Mouse (Mus musculus): ENCODE data around the gene Isy1. TPM values are rescaled to one million over a fixed set of nuclear protein-coding genes. Genes with fewer than 3 reads are reported as not detected.

The Isy1 gene
- total and polyA plus RNA-seq, 3 experiments, result 43.8 to 140 (median 77.4) TPM

DNA sequence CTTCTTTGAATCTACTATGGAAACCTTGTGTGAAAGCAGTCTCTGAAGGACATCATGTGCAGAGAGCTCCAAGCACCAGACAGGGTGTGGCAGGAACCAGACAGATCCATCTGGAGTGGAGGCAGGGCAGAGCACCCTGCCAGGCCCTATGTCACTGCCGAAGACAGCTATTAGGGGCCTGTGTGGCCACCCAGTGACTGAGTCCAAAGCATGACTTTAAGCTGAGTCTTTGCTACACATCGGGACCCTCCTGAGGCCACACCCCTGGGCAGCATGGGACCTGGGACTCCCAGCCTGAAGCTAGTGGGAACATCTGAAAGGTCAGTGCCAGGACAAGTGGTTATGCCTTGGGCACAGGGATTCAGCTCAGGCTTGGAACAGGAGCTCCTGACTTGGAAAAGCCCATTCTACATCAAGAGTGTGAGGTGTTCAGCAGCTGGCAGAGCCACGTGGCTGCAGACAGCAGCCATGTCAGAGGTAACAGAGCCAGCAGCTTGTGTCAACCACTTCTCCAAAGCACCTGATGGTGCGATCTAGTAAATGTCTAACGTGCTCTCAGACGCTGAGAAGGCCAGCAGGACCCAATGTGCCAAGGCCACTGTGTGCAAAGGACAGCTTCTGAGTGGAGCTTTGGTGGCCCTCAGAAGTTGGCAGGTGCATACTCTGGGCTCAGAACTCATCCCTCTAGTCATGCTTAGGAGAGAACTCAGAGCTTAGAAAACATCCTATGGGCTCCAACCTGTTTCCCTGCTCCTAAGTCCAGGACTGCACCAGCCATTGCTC lies 51.3 kb downstream of the Isy1 start:
- no peaks in the 10 kb centered on the region for H3K4me1 ChIP-seq (ENCODE audit: control insufficient read depth in 1 of 2, insufficient read depth in 2 of 2)
- DNase-seq (ENCODE audit: extremely low read depth), result no peak
- dilution Hi-C loops (cut with MboI; ENCODE audit: extremely low pct_ligation_motif_present, extremely low pct_unique_long_range_greater_than_20kb, low sequenced_read_pairs) (no loop called here), in situ Hi-C loops (cut with MboI; ENCODE audit: low pct_ligation_motif_present, low pct_unique_long_range_greater_than_20kb, low sequenced_read_pairs) (no loop called here)
- no peak overlapping the region for H3K9ac ChIP-seq (ENCODE audit: insufficient read depth, low read depth)
- H3K27me3 ChIP-seq (replicated peaks), result no peaks in the 10 kb centered on the region
- no peaks in the 10 kb centered on the region for H3K9me3 ChIP-seq (replicated peaks; ENCODE audit: low read length)
- no peak overlapping the region for H3K27ac ChIP-seq (ENCODE audit: insufficient read depth, low read depth)
- no peak overlapping the region for H3K4me2 ChIP-seq (ENCODE audit: insufficient read depth, low read depth, poor library complexity, severe bottlenecking)
- H3K79me2 ChIP-seq (replicated peaks; ENCODE audit: control insufficient read depth, extremely low read depth, insufficient read depth, poor library complexity, severe bottlenecking), result no peaks in the 10 kb centered on the region
- no peak overlapping the region for H3K4me3 ChIP-seq (replicated peaks in 1 of 3; ENCODE audit: low read depth in 2 of 3, low read length in 2 of 3, poor library complexity in 1 of 3)
- TF ChIP-seq ZKSCAN1 (IDR thresholded peaks at IDR 0.05; ENCODE audit: borderline replicate concordance, low read depth, low read length), result no peak
- no peak for TF ChIP-seq MXI1 (IDR thresholded peaks at IDR 0.05; ENCODE audit: low read depth, low read length)
- no peak for TF ChIP-seq MAX (IDR thresholded peaks at IDR 0.05; ENCODE audit: low read length)
- TF ChIP-seq RCOR1 (conservative IDR thresholded peaks at IDR 0.05; ENCODE audit: low read depth, low read length), result no peak
- TF ChIP-seq EP300 (IDR thresholded peaks at IDR 0.05; ENCODE audit: low read length), result no peak
- no peak for TF ChIP-seq ZMIZ1 (IDR thresholded peaks at IDR 0.05; ENCODE audit: low read depth, low read length)
- TF ChIP-seq JUND (conservative IDR thresholded peaks at IDR 0.05; ENCODE audit: low read depth, low read length), result no peak
- TF ChIP-seq NRF1 (IDR thresholded peaks at IDR 0.05; ENCODE audit: low read depth, low read length), result no peak
- no peak for TF ChIP-seq ZNF384 (IDR thresholded peaks at IDR 0.05; ENCODE audit: low read depth, low read length)
- TF ChIP-seq NELFE (IDR thresholded peaks at IDR 0.05; ENCODE audit: low read depth, low read length), result no peak
- TF ChIP-seq ELF1 (IDR thresholded peaks at IDR 0.05; ENCODE audit: low read depth, low read length), result no peak
- TF ChIP-seq SIN3A (IDR thresholded peaks at IDR 0.05; ENCODE audit: low read length), result no peak
- TF ChIP-seq CHD1 (IDR thresholded peaks at IDR 0.05; ENCODE audit: low read depth, low read length), result no peak
- no peak for TF ChIP-seq HCFC1 (IDR thresholded peaks at IDR 0.05; ENCODE audit: low read depth, low read length)
- no peak for TF ChIP-seq IRF4 (IDR thresholded peaks at IDR 0.05; ENCODE audit: low read depth, low read length)
- no peak for TF ChIP-seq ZC3H11A (IDR thresholded peaks at IDR 0.05; ENCODE audit: low read depth, low read length)
- no peak for TF ChIP-seq BHLHE40 (IDR thresholded peaks at IDR 0.05; ENCODE audit: low read depth, low read length)
- no peak for TF ChIP-seq TBP (conservative IDR thresholded peaks at IDR 0.05; ENCODE audit: low read depth, low read length)
- peaks cover 22 to 32% of the 10 kb centered on the region in 2 experiments for H3K36me3 ChIP-seq (replicated peaks in 1 of 2; ENCODE audit: control insufficient read depth in 1 of 2, insufficient read depth in 1 of 2, low read length in 1 of 2)

GRCm38 (mm10) chr6:87786621-87787020 lies 52.0 kb downstream of the Isy1 start:
- H3K4me2 ChIP-seq (ENCODE audit: insufficient read depth, low read depth, poor library complexity, severe bottlenecking), result no peak overlapping the region
- dilution Hi-C loops (cut with MboI; ENCODE audit: extremely low pct_ligation_motif_present, extremely low pct_unique_long_range_greater_than_20kb, low sequenced_read_pairs), result no loop called here
- no peak overlapping the region for H3K27ac ChIP-seq (ENCODE audit: insufficient read depth, low read depth)
- TF ChIP-seq PAX5 (IDR thresholded peaks at IDR 0.05; ENCODE audit: low read length) (no peak), ETS1 (conservative IDR thresholded peaks at IDR 0.05; ENCODE audit: low read depth, low read length) (no peak), RAD21 (IDR thresholded peaks at IDR 0.05; ENCODE audit: low read depth, low read length) (no peak), MAX (IDR thresholded peaks at IDR 0.05; ENCODE audit: low read length) (no peak), KAT2A (IDR thresholded peaks at IDR 0.05; ENCODE audit: insufficient replicate concordance, low read length) (no peak)
- H3K36me3 ChIP-seq (replicated peaks in 1 of 2; ENCODE audit: control insufficient read depth in 1 of 2, insufficient read depth in 1 of 2, low read length in 1 of 2), result peaks cover 15 to 25% of the 10 kb centered on the region in 2 experiments
- H3K27me3 ChIP-seq (replicated peaks), result no peaks in the 10 kb centered on the region
- in situ Hi-C loops (cut with MboI; ENCODE audit: low pct_ligation_motif_present, low pct_unique_long_range_greater_than_20kb, low sequenced_read_pairs), result no loop called here
- H3K4me1 ChIP-seq (ENCODE audit: control insufficient read depth in 1 of 2, insufficient read depth in 2 of 2), result no peaks in the 10 kb centered on the region
- DNase-seq (ENCODE audit: extremely low read depth), result no peak
- H3K9me3 ChIP-seq (replicated peaks; ENCODE audit: low read length), result no peaks in the 10 kb centered on the region
- H3K79me2 ChIP-seq (replicated peaks; ENCODE audit: control insufficient read depth, extremely low read depth, insufficient read depth, poor library complexity, severe bottlenecking), result no peaks in the 10 kb centered on the region
- H3K9ac ChIP-seq (ENCODE audit: insufficient read depth, low read depth), result no peak overlapping the region
- H3K4me3 ChIP-seq (replicated peaks in 1 of 3; ENCODE audit: low read depth in 2 of 3, low read length in 2 of 3, poor library complexity in 1 of 3), result no peak overlapping the region

Measured in CH12.LX (cell line).